Comparison of ENCODE assay signal across 8 mouse cellular contexts in genomic region chr2:135658486-135659390, GRCm38 (mm10). TPM values are rescaled to one million over a fixed set of nuclear protein-coding genes. Genes with fewer than 3 reads are reported as not detected.
DNase-seq lines count a peak whose midpoint lies in the region; ATAC-seq and TF ChIP-seq lines count a peak whose summit lies in the region.

Gene Plcb4, plus strand, starts transcription at chr2:135659011.

- peak; percentile 90 for ATAC-seq in frontal cortex, adult (ENCODE audit: low TSS enrichment)
- peak; percentile 95 for ATAC-seq in neural tube, embryonic 13.5 days (ENCODE audit: low read depth)
- peak; percentile 91 for ATAC-seq in stomach, postnatal 0 days (ENCODE audit: low FRiP score, low TSS enrichment)

- TF ChIP-seq CTCF in cerebellum, adult 2 months (IDR thresholded peaks at IDR 0.05; ENCODE audit: borderline replicate concordance, insufficient read depth, low read depth, low read length), result no peak
- TF ChIP-seq CTCF in stomach, postnatal 0 days (IDR thresholded peaks at IDR 0.05; ENCODE audit: low read depth), result no peak

- H3K9me3 ChIP-seq in neural tube, embryonic 13.5 days, result no peaks in the 10 kb centered on the region
- no peaks in the 10 kb centered on the region for H3K9me3 ChIP-seq in stomach, postnatal 0 days (ENCODE audit: control insufficient read depth, low read length)

- TF ChIP-seq POLR2A in cerebellum, adult 2 months (IDR thresholded peaks at IDR 0.05; ENCODE audit: borderline replicate concordance, insufficient read depth, low read length), result peak; percentile 77; the same call in 1 of the 2 replicates

- DNase-seq in MN1 (ENCODE audit: low spot score), result peak; percentile 84
- peak; percentile 92 to 93 for DNase-seq in cerebellum, adult 2 months
- peak; percentile 90 for DNase-seq in heart, postnatal 4 days
- peak; percentile 44 to 64 for DNase-seq in layer of hippocampus, adult 18-20 months (ENCODE audit: low spot score in 2 of 2)
- peak; percentile 88 to 91 for DNase-seq in lung, adult 18-20 months
- peak; percentile 86 for DNase-seq in stomach, postnatal 0 days (ENCODE audit: low spot score)

- TF ChIP-seq EP300 in stomach, postnatal 0 days (optimal IDR thresholded peaks at IDR 0.05), result no peak

- peak within 1 kb of the TSS; percentile 62 for H3K4me2 ChIP-seq in neural tube, embryonic 13.5 days
- peak within 1 kb of the TSS; percentile 84 for H3K4me2 ChIP-seq in stomach, postnatal 0 days (replicated peaks; ENCODE audit: low read depth)

- peak within 1 kb of the TSS; percentile 80 for H3K4me3 ChIP-seq in cerebellum, adult 2 months (replicated peaks; ENCODE audit: insufficient read depth, low read depth, low read length)
- H3K4me3 ChIP-seq in neural tube, embryonic 13.5 days, result peak within 1 kb of the TSS; percentile 79
- peak within 1 kb of the TSS; percentile 73 for H3K4me3 ChIP-seq in stomach, postnatal 0 days (ENCODE audit: low read depth, low read length)

- H3K4me1 ChIP-seq in cerebellum, adult 2 months (ENCODE audit: control insufficient read depth, insufficient read depth, low read length), result peaks cover 7% of the 10 kb centered on the region; the same call in 1 of the 2 replicates
- peaks cover 19% of the 10 kb centered on the region for H3K4me1 ChIP-seq in neural tube, embryonic 13.5 days (replicated peaks)
- H3K4me1 ChIP-seq in stomach, postnatal 0 days (replicated peaks; ENCODE audit: control insufficient read depth, insufficient read depth), result no peaks in the 10 kb centered on the region

- H3K9ac ChIP-seq in neural tube, embryonic 13.5 days, result peak within 1 kb of the TSS; percentile 95
- H3K9ac ChIP-seq in stomach, postnatal 0 days (ENCODE audit: low read length), result peak within 1 kb of the TSS; percentile 91

- no peaks in the 10 kb centered on the region for H3K27me3 ChIP-seq in cerebellum, adult 2 months (ENCODE audit: control insufficient read depth, insufficient read depth, low read length)
- no peaks in the 10 kb centered on the region for H3K27me3 ChIP-seq in neural tube, embryonic 13.5 days
- H3K27me3 ChIP-seq in stomach, postnatal 0 days (ENCODE audit: control insufficient read depth, insufficient read depth, low read length), result no peaks in the 10 kb centered on the region

- H3K36me3 ChIP-seq in neural tube, embryonic 13.5 days, result no peaks in the 10 kb centered on the region
- no peaks in the 10 kb centered on the region for H3K36me3 ChIP-seq in stomach, postnatal 0 days (ENCODE audit: control insufficient read depth, insufficient read depth, low read length)

- H3K27ac ChIP-seq in cerebellum, adult 2 months (ENCODE audit: insufficient read depth, low read length), result peak within 1 kb of the TSS; percentile 98
- peak within 1 kb of the TSS; percentile 98 for H3K27ac ChIP-seq in neural tube, embryonic 13.5 days (replicated peaks)
- peak within 1 kb of the TSS; percentile 94 for H3K27ac ChIP-seq in stomach, postnatal 0 days (replicated peaks)

- under 1% methylated on average over 71 of the region's 71 CpGs for WGBS in cerebellum, adult 2 months
- under 1% methylated on average over 61 of the region's 71 CpGs for WGBS in neural tube, embryonic 13.5 days
- 1% methylated on average over 56 of the region's 71 CpGs for WGBS in stomach, postnatal 0 days

RNA-seq across cellular contexts. Expression of gene Plcb4, which starts in this region (rescaled TPM):
- polyA plus RNA-seq in cerebellum, adult 2 months (2012; rRNA removed), result 166 and 191 TPM in 2 replicates
- 10 to 100 TPM; 68.9 to 75.6 TPM for total RNA-seq in heart, postnatal 4 days (2021)
- total RNA-seq in layer of hippocampus, adult 18-20 months (2021), result 10 to 100 TPM; 16.5 to 20.3 TPM
- polyA plus RNA-seq in neural tube, embryonic 13.5 days (2015; fragmentation: Nextera tagmentation; extraction: Ambion mirVana), result 38.2 and 39.6 TPM in 2 replicates
- polyA plus RNA-seq in stomach, postnatal 0 days (2015; fragmentation: Nextera tagmentation; extraction: Ambion mirVana), result 12.9 and 14.4 TPM in 2 replicates

Comparison
In these comparisons a context has a peak if more than half of its experiments do, and no peak if none do; other contexts are left out.
1. Peak in every context shown above with its lines: DNase-seq, ATAC-seq, H3K4me3 ChIP-seq and H3K27ac ChIP-seq.